In the genomic region with DNA sequence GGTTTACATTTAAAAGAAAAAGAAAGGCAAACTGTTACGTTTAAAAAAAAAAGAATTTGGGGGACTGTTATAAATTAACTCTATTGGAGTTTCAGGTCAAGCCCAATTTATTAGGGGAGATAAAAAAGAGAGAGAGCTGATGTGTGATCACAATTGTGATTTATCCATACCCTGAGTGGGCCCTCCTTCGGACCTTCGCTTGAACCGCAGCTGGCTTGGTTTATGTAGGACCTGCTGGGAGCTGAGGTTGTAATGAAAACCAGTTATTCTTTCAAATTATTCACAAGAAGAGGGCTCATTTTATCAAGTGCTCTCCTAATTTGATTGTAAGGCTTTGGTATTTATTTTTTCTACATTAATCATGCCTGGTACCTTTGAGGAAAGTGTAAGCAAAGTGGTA, we compare ENCODE assay signal across 23 mouse cellular contexts.
"Had no signal": no experiment of that assay in that cellular context is flagged by ENCODE, and none has a peak within 500 bp of the region (broad histone marks: within the 10 kb centered on the region; RNA-seq: fewer than 3 reads in every experiment).

No protein-coding gene starts in this region.

- H3K36me3 ChIP-seq: heart, embryonic 10.5 days; heart, embryonic 12.5 days; hindbrain, embryonic 13.5 days; hindbrain, embryonic 15.5 days; kidney, embryonic 15.5 days; limb, embryonic 12.5 days; liver, embryonic 13.5 days had no signal

- H3K4me2 ChIP-seq: heart, embryonic 12.5 days; hindbrain, embryonic 13.5 days; hindbrain, embryonic 15.5 days; kidney, embryonic 15.5 days; limb, embryonic 12.5 days; liver, embryonic 11.5 days; liver, embryonic 13.5 days had no signal

- DNase-seq: gastrocnemius, adult 2 months; gastrocnemius, postnatal 10 days; gastrocnemius, postnatal 25 days; heart, adult 18-20 months; heart, postnatal 10 days; heart, postnatal 36 days; kidney, adult 11 months; kidney, postnatal 14 days; kidney, postnatal 36 days; liver; liver, embryonic 13.5 days had no signal

- H3K4me1 ChIP-seq: liver, embryonic 13.5 days had no signal

- H3K27ac ChIP-seq: gastrocnemius, adult 2 months; heart, embryonic 10.5 days; hindbrain, embryonic 13.5 days; hindbrain, embryonic 15.5 days; hindbrain, postnatal 0 days; kidney, embryonic 15.5 days; kidney, postnatal 0 days; layer of hippocampus, adult 2 months; left cerebral cortex, adult 2 months; liver, embryonic 13.5 days had no signal

- ATAC-seq: hindbrain, postnatal 0 days; intestine, embryonic 16.5 days had no signal

- H3K4me3 ChIP-seq: gastrocnemius, adult 2 months; heart, embryonic 10.5 days; heart, embryonic 12.5 days; hindbrain, embryonic 13.5 days; hindbrain, embryonic 15.5 days; kidney, embryonic 15.5 days; layer of hippocampus, adult 2 months; left cerebral cortex, adult 2 months; limb, embryonic 12.5 days; liver, embryonic 13.5 days had no signal

- H3K9me3 ChIP-seq: heart, embryonic 10.5 days; heart, embryonic 12.5 days; hindbrain, embryonic 13.5 days; hindbrain, embryonic 15.5 days; kidney, embryonic 15.5 days; limb, embryonic 12.5 days; liver, embryonic 13.5 days had no signal

- H3K27me3 ChIP-seq: heart, embryonic 12.5 days; hindbrain, embryonic 15.5 days; liver, embryonic 13.5 days had no signal

- H3K9ac ChIP-seq: heart, embryonic 12.5 days; hindbrain, embryonic 13.5 days; hindbrain, embryonic 15.5 days; kidney, embryonic 15.5 days; limb, embryonic 12.5 days; liver, embryonic 13.5 days had no signal
